Mouse (Mus musculus) gastrocnemius, postnatal 36 days (tissue): ENCODE results near the gene Tspan2. TPM values are rescaled to one million over a fixed set of nuclear protein-coding genes. Genes with fewer than 3 reads are reported as not detected.

Experiments used
- DNase-seq, 2 experiments: peaks; one replicate each; pipeline ENCODE4 v3.0.0; 2022
- intact Hi-C: fragments of 180-260 bp; cut with DNase I; formaldehyde crosslinking; loops from one replicate; pipeline ENCODE4 v1.15.1; 2025
- total RNA-seq, 2 experiments: library from RNA; stranded (reverse); gene quantifications; 2 replicates each; pipeline ENCODE4 v1.2.3; 2021

The Tspan2 gene
- total RNA-seq, 2 experiments from 2014 or later = 4.4 to 4.9 TPM

GRCm38 (mm10) chr3:102760236-102760635 is 25.9 kb downstream of the Tspan2 start:
- DNase-seq = no peak
- intact Hi-C loops = no loop called here

GRCm38 (mm10) chr3:102762388-102762787 is 28.1 kb downstream of the Tspan2 start:
- intact Hi-C loops = no loop called here
- DNase-seq = no peak

DNA sequence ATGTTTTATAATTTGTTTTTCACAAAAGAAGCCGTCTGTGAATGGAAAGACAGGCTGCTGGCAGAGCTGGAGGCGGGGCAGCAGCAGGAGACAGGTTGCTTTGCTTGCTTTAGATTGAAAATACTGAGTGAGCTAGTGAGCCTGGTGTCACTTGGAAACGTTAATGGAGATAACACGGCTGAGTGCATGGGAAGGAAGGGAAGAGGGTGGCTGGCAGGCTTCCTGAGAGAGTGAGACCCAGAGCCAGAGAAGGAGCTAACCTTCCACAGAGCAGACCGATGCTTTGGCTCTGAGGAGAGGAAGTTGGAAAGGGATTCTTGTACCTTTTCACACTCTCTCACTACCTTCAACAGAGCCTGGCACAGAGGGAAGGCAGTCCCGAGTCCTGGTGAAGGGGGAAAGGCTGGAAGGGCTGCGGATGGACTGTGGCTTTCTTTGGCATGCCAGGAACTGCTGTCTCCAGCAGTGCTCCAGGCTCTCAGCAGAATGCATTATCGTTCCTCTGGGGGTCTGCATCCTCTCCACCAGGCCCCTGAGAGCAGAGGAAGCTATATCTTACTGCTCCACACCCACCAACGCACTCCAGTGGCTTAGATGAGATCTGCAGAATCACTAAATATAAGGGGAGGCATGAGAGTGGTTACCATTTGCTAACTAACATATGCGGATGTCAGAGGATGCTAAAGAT is 29.5 kb downstream of the Tspan2 start:
- intact Hi-C loops = no loop called here
- DNase-seq = peak in 1 of 2 experiments; percentile 26

GRCm38 (mm10) chr3:102764850-102765249 is 30.5 kb downstream of the Tspan2 start:
- intact Hi-C loops = no loop called here
- no peak for DNase-seq

GRCm38 (mm10) chr3:102773018-102773417 is 38.7 kb downstream of the Tspan2 start:
- intact Hi-C loops = no loop called here
- no peak for DNase-seq

DNA sequence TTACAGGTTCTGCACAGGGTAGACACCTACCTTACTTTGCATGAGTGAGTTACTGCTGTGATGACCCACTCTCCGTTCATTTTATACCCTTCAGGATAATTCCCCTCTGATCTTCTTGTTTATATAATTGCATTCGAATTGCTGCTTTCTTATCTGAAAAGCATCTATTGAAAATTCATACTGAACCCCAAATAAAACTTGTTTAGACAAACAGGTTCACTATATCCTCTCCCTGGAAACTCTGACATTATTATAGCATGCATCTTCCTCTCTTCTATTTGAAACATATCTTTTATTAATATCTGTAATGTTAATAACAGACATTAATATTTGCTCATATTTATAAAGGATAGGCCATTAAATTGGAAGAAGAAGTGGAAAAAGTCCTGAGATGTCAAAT is 48.3 kb downstream of the Tspan2 start, which contains the start of gene Tshb:
Gene Tshb, minus strand, starts transcription at position 101 of the 400 bp plus-strand sequence.
- no peak for DNase-seq
- intact Hi-C loops = no loop called here

DNA sequence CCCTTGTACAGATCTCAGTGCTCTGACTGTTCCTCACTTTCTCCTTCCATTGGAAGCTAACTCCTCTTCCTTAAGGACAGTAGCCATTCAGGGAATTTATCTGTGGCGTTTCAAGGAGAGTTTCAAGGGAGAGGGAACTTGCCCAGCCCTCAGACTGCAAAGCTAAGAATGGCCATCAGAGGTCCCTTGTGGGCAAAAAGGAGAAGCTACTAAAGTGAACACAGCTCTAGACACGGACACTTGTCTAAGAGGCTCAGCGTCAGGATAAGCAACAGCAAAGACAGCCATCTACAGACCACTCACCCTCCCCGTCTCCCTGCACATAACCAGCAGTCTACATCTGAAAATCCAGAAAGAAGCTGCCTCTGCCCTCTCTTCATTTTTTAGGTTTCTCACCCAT is 53.0 kb downstream of the Tspan2 start:
- intact Hi-C loops = no loop called here

DNA sequence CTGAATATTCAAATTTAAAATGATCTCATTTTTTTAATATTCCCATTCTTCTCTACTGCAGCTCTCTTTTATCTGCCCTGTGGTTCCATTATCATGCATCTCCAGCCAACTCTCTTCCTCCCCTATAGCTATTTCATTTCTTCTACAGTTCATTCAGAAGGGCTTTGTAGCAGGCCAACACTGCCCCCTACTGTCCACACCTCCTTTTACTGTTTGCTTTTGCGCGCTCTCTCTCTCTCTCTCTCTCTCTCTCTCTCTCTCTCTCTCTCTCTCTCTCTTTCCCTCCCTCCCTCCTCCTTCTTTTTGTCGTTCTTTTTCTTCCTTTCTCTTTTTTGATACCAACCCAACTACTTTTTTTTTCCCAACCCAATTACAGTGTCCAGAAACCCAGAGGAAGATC is 69.6 kb downstream of the Tspan2 start:
- peak; percentile 38 to 71 for DNase-seq
- intact Hi-C loops = loop anchor here (1.0 to 10.0 kb wide), 3 partner anchors 89 to 549 kb away; no protein-coding TSS in a partner anchor

More for the DNA sequence above, 53.0 kb downstream of the Tspan2 start:
- no peak for DNase-seq

DNA sequence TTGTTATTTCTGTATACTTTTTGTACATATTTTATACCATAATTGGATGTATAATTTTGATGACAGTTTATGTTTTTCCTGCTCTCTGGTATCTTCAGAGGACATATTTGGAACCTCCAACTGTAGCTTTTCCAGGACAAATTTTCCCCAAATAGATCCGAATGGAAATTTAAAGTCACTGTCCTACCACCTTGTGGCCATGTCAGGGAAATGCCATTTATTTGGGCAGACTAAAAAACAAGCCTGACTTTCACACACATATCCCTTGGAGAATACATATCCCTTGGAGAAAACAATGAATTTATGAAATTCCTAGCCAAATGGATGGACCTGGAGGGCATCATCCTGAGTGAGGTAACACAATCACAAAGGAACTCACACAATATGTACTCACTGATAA is 108.1 kb downstream of the Tspan2 start:
- no peak for DNase-seq
- intact Hi-C loops = no loop called here

- intact Hi-C loops = no loop called here
- DNase-seq = no peak
Observed at GRCm38 (mm10) chr3:102848661-102849060, 114.3 kb downstream of the Tspan2 start.

Other genes starting within 250 kb of the Tspan2 start
- not detected for gene Tshb, start 48.2 kb downstream of the Tspan2 start, total RNA-seq
- not detected for gene Sycp1, start 201.6 kb downstream of the Tspan2 start, total RNA-seq
- not detected for gene Nr1h5, start 229.6 kb downstream of the Tspan2 start, total RNA-seq